Mouse (Mus musculus): ENCODE measurements at regions not wholly inside any gene's neighbourhood (a gene's known extent, or its start where the extent isn't known, plus 50 kb on each side); places are given as distances from the start of the nearest gene placed in this dataset.
"Not testable (repeated sequence)": the region's sequence is repeated elsewhere in the genome, so short reads cannot be mapped to it uniquely, and the experiment has no call there.

- H3K4me3 ChIP-seq, result no peak overlapping the region
- H3K27ac ChIP-seq, result no peak overlapping the region
- intact Hi-C loops (cut with DNase I), result no loop called here
- no peak for DNase-seq
- TF ChIP-seq CTCF (IDR thresholded peaks at IDR 0.05), result no peak
Observed at GRCm38 (mm10) chr5:133925184-133925900, 174.2 kb upstream of the Castor2 start.

DNA sequence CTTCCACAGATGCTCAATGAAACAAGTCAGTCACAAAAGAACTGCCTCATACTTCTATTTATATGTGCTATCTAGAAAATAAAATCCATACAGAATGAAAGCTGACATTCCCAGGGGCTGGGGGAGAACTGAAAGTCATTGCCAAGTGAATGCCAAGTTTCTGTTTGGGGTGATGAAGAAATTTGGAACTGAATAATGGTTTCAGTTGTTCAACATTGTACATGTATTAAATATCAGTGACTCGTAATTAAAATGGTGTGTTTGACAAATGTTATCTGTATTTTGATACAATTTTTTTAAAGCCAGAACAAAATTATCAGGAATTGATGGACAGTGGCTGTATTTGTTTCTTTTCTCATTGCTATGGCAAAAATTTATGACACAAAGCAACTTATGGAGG, 177.3 kb upstream of the Castor2 start:
- DNase-seq, result no peak
- H3K4me3 ChIP-seq, result no peak overlapping the region
- H3K27ac ChIP-seq, result no peak overlapping the region
- no peak for TF ChIP-seq CTCF (IDR thresholded peaks at IDR 0.05)
- intact Hi-C loops (cut with DNase I), result no loop called here

GRCm38 (mm10) chr5:133915734-133916550, 183.6 kb upstream of the Castor2 start:
- DNase-seq, result no peak
- no peak overlapping the region for H3K27ac ChIP-seq
- no peak for TF ChIP-seq CTCF (IDR thresholded peaks at IDR 0.05)
- no peak overlapping the region for H3K4me3 ChIP-seq
- intact Hi-C loops (cut with DNase I), result no loop called here

GRCm38 (mm10) chr5:133907442-133907841, 192.1 kb upstream of the Castor2 start:
- intact Hi-C loops (cut with DNase I), result no loop called here
- H3K4me3 ChIP-seq, result no peak overlapping the region
- H3K27ac ChIP-seq, result no peak overlapping the region
- no peak for TF ChIP-seq CTCF (IDR thresholded peaks at IDR 0.05)
- no peak for DNase-seq

- DNase-seq, result no peak
- Histone ChIP-seq H3K4me3 (no peak overlapping the region), H3K27ac (no peak overlapping the region)
- intact Hi-C loops (cut with DNase I), result no loop called here
- TF ChIP-seq CTCF (IDR thresholded peaks at IDR 0.05), result peak; percentile 56
Observed at GRCm38 (mm10) chr5:133898025-133898598, 201.4 kb upstream of the Castor2 start.

- intact Hi-C loops (cut with DNase I), result no loop called here
- H3K4me3 ChIP-seq, result no peak overlapping the region
- no peak for TF ChIP-seq CTCF (IDR thresholded peaks at IDR 0.05)
- H3K27ac ChIP-seq, result no peak overlapping the region
- no peak for DNase-seq
Observed at GRCm38 (mm10) chr5:133890728-133891127, 208.8 kb upstream of the Castor2 start.

GRCm38 (mm10) chr5:133889841-133890240, 209.7 kb upstream of the Castor2 start:
- no peak for DNase-seq
- intact Hi-C loops (cut with DNase I), result no loop called here
- H3K4me3 ChIP-seq, result no peak overlapping the region

DNA sequence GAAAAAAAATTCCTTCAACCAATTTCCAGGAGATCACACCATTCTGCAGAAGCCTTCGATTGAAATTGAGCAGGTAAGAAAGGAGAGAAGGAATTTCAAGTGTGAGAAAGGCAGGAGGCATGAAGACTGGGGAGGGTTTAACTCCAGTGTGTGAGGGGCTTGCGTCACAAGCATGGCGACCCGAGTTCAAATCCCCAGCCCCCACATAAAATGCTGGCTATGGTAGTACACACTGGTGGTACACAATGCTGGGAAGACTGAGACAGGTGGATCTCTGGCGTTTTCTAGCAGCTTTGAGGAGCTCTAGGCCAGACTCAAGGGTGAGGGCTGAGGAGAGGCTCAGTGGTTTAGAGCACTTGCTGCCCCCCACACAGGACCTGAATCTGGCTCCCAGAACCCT, 214.0 kb upstream of the Castor2 start:
- no peak for TF ChIP-seq CTCF (IDR thresholded peaks at IDR 0.05)
- intact Hi-C loops (cut with DNase I), result no loop called here
- no peak overlapping the region for H3K27ac ChIP-seq
- no peak for DNase-seq
- H3K4me3 ChIP-seq, result no peak overlapping the region

More at GRCm38 (mm10) chr5:133889841-133890240, 209.7 kb upstream of the Castor2 start:
- no peak for TF ChIP-seq CTCF (IDR thresholded peaks at IDR 0.05)
- H3K27ac ChIP-seq, result no peak overlapping the region

DNA sequence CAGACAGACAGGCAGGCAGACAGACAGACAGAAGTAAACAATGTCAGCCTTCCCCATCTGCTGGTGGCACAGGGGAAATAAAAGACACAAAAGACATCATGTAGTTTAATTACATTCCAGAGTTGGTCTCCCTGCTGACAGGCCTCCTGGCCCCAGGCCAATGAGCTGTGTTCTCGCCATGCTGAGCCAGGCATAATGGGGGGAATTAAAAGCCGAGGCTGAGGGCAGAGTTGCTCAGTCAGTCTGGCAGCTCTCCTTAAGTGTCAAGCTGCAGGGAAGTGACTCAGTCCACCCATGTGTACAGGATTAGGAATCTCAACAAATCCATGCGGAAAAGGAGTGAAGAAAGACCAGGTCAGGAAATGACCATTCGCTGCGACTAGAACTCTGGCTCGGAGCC, 214.5 kb upstream of the Castor2 start:
- Histone ChIP-seq H3K27ac (no peak overlapping the region), H3K4me3 (no peak overlapping the region)
- intact Hi-C loops (cut with DNase I), result no loop called here
- TF ChIP-seq CTCF (IDR thresholded peaks at IDR 0.05), result no peak
- peak; percentile 63 for DNase-seq

DNA sequence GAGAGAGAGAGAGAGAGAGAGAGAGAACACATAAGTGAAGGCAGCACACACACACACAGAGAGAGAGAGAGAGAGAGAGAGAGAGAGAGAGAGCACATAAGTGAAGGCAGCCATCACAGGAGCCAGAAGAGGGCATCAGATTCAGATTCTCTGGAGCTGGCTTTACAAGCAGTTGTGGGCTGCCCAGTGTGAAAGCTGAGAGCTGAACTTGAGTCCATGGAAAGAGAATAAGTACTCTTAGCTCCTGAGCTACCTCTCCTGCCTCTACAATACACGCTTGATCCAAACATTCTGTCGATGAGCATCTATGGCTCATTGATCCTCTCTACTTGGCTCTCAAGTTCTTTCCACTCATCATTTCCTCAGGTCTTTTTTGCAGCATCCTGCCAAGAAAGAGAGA, 214.9 kb upstream of the Castor2 start:
- TF ChIP-seq CTCF (IDR thresholded peaks at IDR 0.05), result no peak
- DNase-seq, result no peak
- Histone ChIP-seq H3K4me3 (no peak overlapping the region), H3K27ac (no peak overlapping the region)
- intact Hi-C loops (cut with DNase I), result no loop called here

DNA sequence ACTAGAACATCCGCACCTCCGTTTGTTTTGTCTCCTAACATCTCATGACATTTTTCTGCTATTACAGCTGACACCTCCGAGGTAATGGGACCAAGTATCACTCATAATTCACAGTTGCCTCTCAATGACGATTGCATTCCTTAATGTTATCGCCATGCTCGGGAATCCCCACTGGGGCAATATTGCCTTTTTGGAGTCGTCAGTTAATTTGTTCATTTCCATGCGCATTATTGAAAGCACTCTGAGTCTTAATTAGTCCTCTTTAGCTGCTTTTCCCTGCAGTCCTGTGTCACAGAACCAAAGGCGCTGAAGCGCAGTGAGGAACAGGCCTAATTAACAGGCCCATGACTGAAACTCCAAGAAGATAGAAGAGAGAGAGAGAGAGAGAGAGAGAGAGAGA, 255.0 kb upstream of the Castor2 start:
- Histone ChIP-seq H3K27ac (no peak overlapping the region), H3K4me3 (no peak overlapping the region)
- intact Hi-C loops (cut with DNase I), result no loop called here
- no peak for TF ChIP-seq CTCF (IDR thresholded peaks at IDR 0.05)
- DNase-seq, result no peak

DNA sequence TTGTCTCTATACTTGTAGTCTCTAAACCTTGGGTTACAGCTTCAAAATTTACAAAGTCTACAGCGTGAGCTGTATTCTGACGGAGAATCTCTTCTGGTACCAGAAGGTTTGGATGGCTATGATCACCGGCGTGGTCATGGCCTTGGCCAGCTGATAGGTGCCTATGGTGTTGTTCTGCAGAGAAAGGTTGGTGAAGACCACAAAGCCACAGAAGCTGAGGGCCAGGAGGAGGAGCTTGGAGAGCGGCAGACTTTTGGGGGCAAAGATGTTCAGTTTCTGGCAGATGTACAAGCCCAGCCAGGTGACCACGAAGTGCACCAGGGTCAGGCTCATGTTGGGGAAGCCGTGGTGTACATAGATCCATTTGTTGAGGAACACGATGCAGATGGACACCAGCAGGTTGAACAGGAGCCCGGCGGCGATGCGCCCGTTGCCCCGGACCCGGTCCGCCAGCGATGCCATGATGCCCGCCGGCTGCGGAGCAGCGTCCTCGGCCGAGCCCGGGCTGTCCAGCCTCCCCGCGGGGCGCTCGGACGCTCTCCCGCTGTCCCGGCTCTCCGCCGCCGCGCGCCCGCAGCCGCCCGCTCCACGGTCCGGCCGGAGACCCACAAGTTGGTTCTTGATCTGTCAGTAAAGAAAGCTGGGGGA, 257.3 kb upstream of the Castor2 start:
- H3K4me3 ChIP-seq; H3K27ac ChIP-seq; intact Hi-C loops (cut with DNase I); DNase-seq: not testable (repeated sequence)

GRCm38 (mm10) chr5:133838286-133838685, 261.2 kb upstream of the Castor2 start:
- no peak overlapping the region for H3K27ac ChIP-seq
- DNase-seq, result no peak
- no peak for TF ChIP-seq CTCF (IDR thresholded peaks at IDR 0.05)
- no peak overlapping the region for H3K4me3 ChIP-seq
- intact Hi-C loops (cut with DNase I), result no loop called here

All from gastrocnemius, adult 2 months (tissue).